Mouse (Mus musculus) C2C12 (cell line): ENCODE data around the gene Trp53. TPM values are rescaled to one million over a fixed set of nuclear protein-coding genes. Genes with fewer than 3 reads are reported as not detected.
"Not testable (repeated sequence)": the region's sequence is repeated elsewhere in the genome, so short reads cannot be mapped to it uniquely, and the experiment has no call there.

Experiments
- H3K27me3 ChIP-seq: one replicate; pipeline ENCODE4 v1.6.1; 2011; ENCODE audit not compliant: control insufficient read depth, insufficient read depth, insufficient read length
- H3K36me3 ChIP-seq: one replicate; pipeline ENCODE4 v1.6.1; 2011; ENCODE audit not compliant: control insufficient read depth, insufficient read depth
- H3K4me3 ChIP-seq: one replicate; pipeline ENCODE4 v1.5.1; 2011; ENCODE audit warnings: mild to moderate bottlenecking, control low read depth; ENCODE audit not compliant: poor library complexity, insufficient read depth, severe bottlenecking
- H3K79me2 ChIP-seq: one replicate; pipeline ENCODE4 v1.6.1; 2011; ENCODE audit not compliant: control insufficient read depth, insufficient read depth
- H3K79me3 ChIP-seq: one replicate; pipeline ENCODE4 v1.6.1; 2011; ENCODE audit warnings: low read depth, control low read depth
- H3ac ChIP-seq: one replicate; pipeline ENCODE3; 2011; ENCODE audit warnings: low read depth; ENCODE audit not compliant: control insufficient read depth, insufficient read length
- CEBPB ChIP-seq: IDR thresholded peaks from one replicate; pipeline ENCODE4 v1.6.1; 2011; ENCODE audit warnings: low read depth, mild to moderate bottlenecking, control low read depth, moderate library complexity
- CTCF ChIP-seq: IDR thresholded peaks from one replicate; pipeline ENCODE4 v1.5.1; 2011; ENCODE audit not compliant: control insufficient read depth, insufficient read depth, insufficient read length
- FOSL1 ChIP-seq: IDR thresholded peaks from one replicate; pipeline ENCODE4 v1.8.0; 2011; ENCODE audit warnings: mild to moderate bottlenecking, low read length; ENCODE audit not compliant: poor library complexity, insufficient read depth, severe bottlenecking
- MAX ChIP-seq: IDR thresholded peaks from one replicate; pipeline ENCODE4 v1.6.1; 2011; ENCODE audit warnings: mild to moderate bottlenecking, control low read depth
- MYOD1 ChIP-seq: IDR thresholded peaks from one replicate; pipeline ENCODE4 v1.6.1; 2011; ENCODE audit warnings: low read depth; ENCODE audit not compliant: control insufficient read depth, insufficient read length
- MYOG ChIP-seq: IDR thresholded peaks from one replicate; pipeline ENCODE4 v1.6.1; 2011; ENCODE audit not compliant: control insufficient read depth, insufficient read length; ENCODE audit errors: extremely low read depth
- USF1 ChIP-seq: IDR thresholded peaks from one replicate; pipeline ENCODE4 v1.6.1; 2011; ENCODE audit warnings: low read depth, mild to moderate bottlenecking, control low read depth, moderate library complexity
- long read RNA-seq, 2 experiments: library from polyadenylated mRNA; unstranded; transcript quantifications; one replicate each; pipeline ENCODE4 v2.0.0; 2019 to 2020
- polyA plus RNA-seq: library from polyadenylated mRNA; unstranded; fragments of >200 nt; fragmentation: generic; extraction: Trizol; gene quantifications from one replicate; pipeline ENCODE4 v1.2.1, GENCODE M21; 2012; ENCODE audit warnings: missing spikeins

The Trp53 gene
- 226 TPM for polyA plus RNA-seq
- long read RNA-seq, experiment 1, transcript Trp53-203 (11 exons, 1,771 nt), result major isoform, 139 of 168 reads
- long read RNA-seq, experiment 1, transcript Trp53-206 (11 exons, 1,867 nt), result minor isoform, 13 of 168 reads
- long read RNA-seq, experiment 1, partial matches to known transcripts, result 10 of 168 reads
- long read RNA-seq, experiment 1, other reads (novel, unspliced or antisense), result 6 of 168 reads
- long read RNA-seq, experiment 2, transcript Trp53-206 (11 exons, 1,867 nt), result minor isoform, 87 of 759 reads
- long read RNA-seq, experiment 2, transcript Trp53-203 (11 exons, 1,771 nt), result major isoform, 629 of 759 reads
- long read RNA-seq, experiment 2, partial matches to known transcripts, result 16 of 759 reads
- long read RNA-seq, experiment 2, other reads (novel, unspliced or antisense), result 26 of 759 reads

GRCm38 (mm10) chr11:69580091-69580514 is at the start of gene Trp53, which contains the start of gene Wrap53:
Gene Trp53, plus strand, starts transcription at chr11:69580359.
Gene Wrap53, minus strand, starts transcription at chr11:69580255.
- H3K27me3 ChIP-seq, result no peaks in the 10 kb centered on the region
- H3ac ChIP-seq, result peak within 1 kb of the TSS; percentile 64
- H3K36me3 ChIP-seq, result peaks cover 50% of the 10 kb centered on the region
- peaks cover 76% of the 10 kb centered on the region for H3K79me3 ChIP-seq
- peaks cover 89% of the 10 kb centered on the region for H3K79me2 ChIP-seq
- peak; percentile 89 for TF ChIP-seq USF1
- peak; percentile 100 for TF ChIP-seq MAX
- no peak for TF ChIP-seq MYOD1
- peak within 1 kb of the TSS; percentile 98 for H3K4me3 ChIP-seq

GRCm38 (mm10) chr11:69530755-69531154 is 49.4 kb upstream of the Trp53 start:
- not testable (repeated sequence) for H3ac ChIP-seq, H3K36me3 ChIP-seq, H3K79me3 ChIP-seq, H3K79me2 ChIP-seq, H3K27me3 ChIP-seq, H3K4me3 ChIP-seq

- H3K36me3 ChIP-seq, result no peaks in the 10 kb centered on the region
- H3K79me2 ChIP-seq, result no peaks in the 10 kb centered on the region
- H3K4me3 ChIP-seq, result no peak overlapping the region
- no peak overlapping the region for H3ac ChIP-seq
- H3K79me3 ChIP-seq, result no peaks in the 10 kb centered on the region
- TF ChIP-seq CEBPB, result no peak
- TF ChIP-seq MAX, result no peak
- no peak for TF ChIP-seq CTCF
- TF ChIP-seq MYOD1, result no peak
- no peak for TF ChIP-seq USF1
- TF ChIP-seq MYOG, result no peak
- no peak for TF ChIP-seq FOSL1
- H3K27me3 ChIP-seq, result peaks cover 7% of the 10 kb centered on the region
Observed at GRCm38 (mm10) chr11:69532480-69533150, 47.5 kb upstream of the Trp53 start.

GRCm38 (mm10) chr11:69534990-69535389 is 45.2 kb upstream of the Trp53 start:
- Histone ChIP-seq H3ac (no peak overlapping the region), H3K36me3 (no peaks in the 10 kb centered on the region), H3K79me3 (no peaks in the 10 kb centered on the region), H3K4me3 (no peak overlapping the region), H3K27me3 (no peaks in the 10 kb centered on the region), H3K79me2 (no peaks in the 10 kb centered on the region)
- TF ChIP-seq USF1 (no peak), CTCF (no peak), FOSL1 (no peak), CEBPB (no peak), MYOD1 (no peak), MYOG (no peak), MAX (no peak)

GRCm38 (mm10) chr11:69540700-69541099 is 39.5 kb upstream of the Trp53 start:
- Histone ChIP-seq H3K79me2 (no peaks in the 10 kb centered on the region), H3K36me3 (no peaks in the 10 kb centered on the region), H3ac (no peak overlapping the region), H3K79me3 (no peaks in the 10 kb centered on the region), H3K27me3 (no peaks in the 10 kb centered on the region), H3K4me3 (no peak overlapping the region)
- TF ChIP-seq USF1 (no peak), MYOG (no peak), CEBPB (no peak), MAX (no peak), CTCF (no peak), FOSL1 (no peak), MYOD1 (no peak)

GRCm38 (mm10) chr11:69541741-69542140 is 38.4 kb upstream of the Trp53 start:
- not testable (repeated sequence) for H3ac ChIP-seq, H3K79me2 ChIP-seq, H3K36me3 ChIP-seq, H3K27me3 ChIP-seq, H3K4me3 ChIP-seq, H3K79me3 ChIP-seq
